Mouse (Mus musculus) testis, adult 2 months (tissue): ENCODE results near the gene Ghrh.
"Not testable (repeated sequence)": the region's sequence is repeated elsewhere in the genome, so short reads cannot be mapped to it uniquely, and the experiment has no call there.

Experiments
- CTCF ChIP-seq: fragments of 200-500 bp; IDR thresholded peaks from 2 replicates; pipeline ENCODE4 v1.5.1; 2012; ENCODE audit warnings: low read depth, mild to moderate bottlenecking, inconsistent platforms, low read length, moderate library complexity; ENCODE audit not compliant: control insufficient read depth, insufficient read depth, insufficient replicate concordance
- POLR2A ChIP-seq: fragments of 200-500 bp; IDR thresholded peaks from 2 replicates; pipeline ENCODE4 v1.6.1; 2012; ENCODE audit warnings: low read depth, mild to moderate bottlenecking, inconsistent platforms, low read length, moderate library complexity; ENCODE audit not compliant: control insufficient read depth

- not testable (repeated sequence) for TF ChIP-seq CTCF, POLR2A
Observed at GRCm38 (mm10) chr2:157388901-157389590, 41.7 kb upstream of the Ghrh start.
